Mouse (Mus musculus) T-helper 17 cell (primary cell): Measurements from ENCODE around the gene Glis3.

Source experiments
- in situ Hi-C, 2 experiments: fragments of 300-600 bp; cut with MboI, MseI; formaldehyde crosslinking; loops; 1 replicate in 1 of 2; 2 replicates in 1 of 2; pipeline ENCODE4 v1.15.1; 2025; ENCODE audit warnings: high pct_unique_total_duplicates in 2 of 2

Glis3 gene

GRCm38 (mm10) chr19:28679776-28680391, at the start of gene Glis3:
TSS of gene Glis3 (minus strand) at chr19:28680077.
- in situ Hi-C loops = no loop called here

GRCm38 (mm10) chr19:28726161-28726880, 46.4 kb upstream of the Glis3 start:
- in situ Hi-C loops = loop anchor here in 1 of 2 experiments (5.0 to 10.0 kb wide), 2 partner anchors 179 to 562 kb away; no protein-coding TSS in a partner anchor

- in situ Hi-C loops = loop anchor here in 1 of 2 experiments (5.0 to 10.0 kb wide), 2 partner anchors 177 to 560 kb away; no protein-coding TSS in a partner anchor
Observed at GRCm38 (mm10) chr19:28724641-28725040, 44.8 kb upstream of the Glis3 start.

- in situ Hi-C loops = loop anchor here in 1 of 2 experiments (10.0 kb wide), 1 partner anchor 558 kb away; no protein-coding TSS in a partner anchor
Observed at GRCm38 (mm10) chr19:28722626-28723025, 42.7 kb upstream of the Glis3 start.

- in situ Hi-C loops = loop anchor here in 1 of 2 experiments (10.0 kb wide), 1 partner anchor 557 kb away; no protein-coding TSS in a partner anchor
Observed at GRCm38 (mm10) chr19:28721834-28722233, 42.0 kb upstream of the Glis3 start.

- in situ Hi-C loops = loop anchor here in 1 of 2 experiments (10.0 kb wide), 1 partner anchor 555 kb away; no protein-coding TSS in a partner anchor
Observed at GRCm38 (mm10) chr19:28720016-28720415, 40.1 kb upstream of the Glis3 start.

GRCm38 (mm10) chr19:28714674-28715073, 34.8 kb upstream of the Glis3 start:
- in situ Hi-C loops = loop anchor here in 1 of 2 experiments (5.0 kb wide), 1 partner anchor 162 kb away; no protein-coding TSS in a partner anchor

GRCm38 (mm10) chr19:28697718-28698117, 17.8 kb upstream of the Glis3 start:
- in situ Hi-C loops = no loop called here

- in situ Hi-C loops = no loop called here
Observed at GRCm38 (mm10) chr19:28686398-28686797, 6.5 kb upstream of the Glis3 start.

GRCm38 (mm10) chr19:28685484-28685883, 5.6 kb upstream of the Glis3 start:
- in situ Hi-C loops = no loop called here

GRCm38 (mm10) chr19:28684347-28684746, 4.5 kb upstream of the Glis3 start:
- in situ Hi-C loops = no loop called here

GRCm38 (mm10) chr19:28683346-28683745, 3.5 kb upstream of the Glis3 start:
- in situ Hi-C loops = no loop called here

- in situ Hi-C loops = no loop called here
Observed at GRCm38 (mm10) chr19:28679291-28679775, 544 bp downstream of the Glis3 start.

GRCm38 (mm10) chr19:28678646-28679270, 1.1 kb downstream of the Glis3 start:
- in situ Hi-C loops = no loop called here

GRCm38 (mm10) chr19:28677728-28678438, 2.0 kb downstream of the Glis3 start:
- in situ Hi-C loops = no loop called here

GRCm38 (mm10) chr19:28677045-28677727, 2.7 kb downstream of the Glis3 start:
- in situ Hi-C loops = no loop called here

- in situ Hi-C loops = no loop called here
Observed at GRCm38 (mm10) chr19:28663781-28664180, 16.1 kb downstream of the Glis3 start.

- in situ Hi-C loops = no loop called here
Observed at GRCm38 (mm10) chr19:28663148-28663547, 16.7 kb downstream of the Glis3 start.

- in situ Hi-C loops = no loop called here
Observed at GRCm38 (mm10) chr19:28662474-28662873, 17.4 kb downstream of the Glis3 start.

- in situ Hi-C loops = no loop called here
Observed at GRCm38 (mm10) chr19:28660912-28661311, 19.0 kb downstream of the Glis3 start.
